Mouse (Mus musculus) E14TG2a.4 (cell line): ENCODE measurements around the gene Carmil1.

ENCODE experiments used
- CTCF ChIP-seq: conservative IDR thresholded peaks from 2 replicates; pipeline ENCODE4 v1.5.1; 2014; ENCODE audit warnings: low read length
- NANOG ChIP-seq: IDR thresholded peaks from 2 replicates; pipeline ENCODE4 v1.6.1; 2014; ENCODE audit warnings: borderline replicate concordance, low read length, mixed read lengths
- POU5F1 ChIP-seq: IDR thresholded peaks from 2 replicates; pipeline ENCODE4 v1.6.1; 2014; ENCODE audit warnings: low read length, borderline replicate concordance

- TF ChIP-seq CTCF (no peak), POU5F1 (no peak), NANOG (no peak)
Observed at GRCm38 (mm10) chr13:24037502-24037901, 243.1 kb downstream of the Carmil1 start.
